Mouse (Mus musculus): ENCODE data around the gene Mcub.

Gene Mcub

DNA sequence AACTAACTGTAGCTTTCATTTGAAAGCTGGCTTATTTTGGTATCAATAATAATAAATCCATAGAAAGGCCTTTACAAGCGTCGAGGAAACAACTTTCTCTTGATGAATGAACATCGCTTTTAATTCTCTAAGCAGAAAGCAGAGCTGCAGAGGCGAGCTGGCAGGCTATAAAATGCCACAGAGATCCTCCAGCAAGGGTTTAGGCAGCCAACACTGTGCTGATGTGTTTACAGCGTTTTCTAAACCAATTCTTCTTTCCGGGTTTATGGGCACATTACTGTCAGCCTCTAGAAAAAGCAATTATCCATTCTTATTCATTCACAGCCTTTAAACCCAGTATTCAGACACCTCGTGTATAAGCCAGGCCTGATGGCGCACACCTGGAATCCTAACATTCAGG is 7.5 kb downstream of the Mcub start:
- in situ Hi-C loops (cut with MboI; ENCODE audit: unreplicated experiment in 2 of 2) = no loop called here

DNA sequence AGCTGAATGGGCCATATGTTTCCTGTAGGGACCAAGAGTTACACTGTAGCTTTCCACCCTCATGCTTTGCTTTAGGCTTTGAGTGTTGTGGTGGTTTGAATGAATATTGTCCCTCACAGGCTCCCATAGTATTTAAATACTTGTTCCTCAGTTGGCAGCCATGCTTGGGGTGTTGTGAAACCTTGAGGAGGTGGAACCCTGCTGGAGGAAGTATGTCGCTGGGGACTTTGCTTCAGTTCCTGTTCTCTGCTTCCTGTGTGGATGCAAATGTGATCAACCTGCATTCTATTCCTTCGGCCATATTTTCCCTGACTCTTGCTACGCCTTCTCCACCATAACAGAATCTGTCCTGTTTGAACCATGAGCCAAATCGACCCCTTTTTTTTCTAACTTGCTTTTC is 16.7 kb downstream of the Mcub start:
- in situ Hi-C loops (cut with MboI; ENCODE audit: unreplicated experiment in 2 of 2) = no loop called here

GRCm38 (mm10) chr3:129949158-129949773 is 20.7 kb downstream of the Mcub start:
- in situ Hi-C loops (cut with MboI; ENCODE audit: unreplicated experiment in 2 of 2) = no loop called here

- in situ Hi-C loops (cut with MboI; ENCODE audit: unreplicated experiment in 2 of 2) = no loop called here
Measured at GRCm38 (mm10) chr3:129948359-129948758, 21.6 kb downstream of the Mcub start.

DNA sequence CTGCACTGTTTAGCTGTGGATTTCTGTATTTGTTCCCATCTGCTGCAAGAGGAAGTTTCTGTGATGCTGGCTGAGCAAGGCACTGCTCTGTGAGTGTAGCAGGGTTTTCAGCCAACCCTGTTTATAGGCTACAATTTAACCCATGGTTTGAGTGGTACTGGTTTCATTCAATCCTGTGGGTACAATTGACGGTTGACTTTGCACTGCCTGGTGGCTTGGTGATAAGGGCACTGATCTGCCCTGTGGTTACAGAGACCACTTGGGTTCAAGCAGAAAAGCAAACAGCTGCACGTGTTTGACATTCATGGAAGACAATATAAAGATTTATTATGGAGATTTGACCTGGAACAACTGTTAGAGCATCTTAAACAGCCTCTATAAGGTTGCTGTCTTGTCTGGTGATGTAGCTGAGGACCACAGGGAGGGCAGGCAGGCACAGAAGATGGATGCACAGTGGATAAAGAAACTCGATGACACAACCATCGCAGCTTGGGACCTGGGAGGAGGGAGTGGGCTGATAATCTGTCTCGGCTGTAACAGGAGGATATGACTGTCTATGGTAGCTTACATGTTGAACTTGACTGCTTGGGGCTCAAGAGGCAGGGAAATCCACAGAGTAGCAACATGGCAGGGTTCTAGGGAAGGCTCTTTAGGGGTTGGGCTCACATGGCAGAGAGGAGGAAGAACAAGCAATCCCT is 23.6 kb downstream of the Mcub start:
- in situ Hi-C loops (cut with MboI; ENCODE audit: unreplicated experiment in 2 of 2) = no loop called here

DNA sequence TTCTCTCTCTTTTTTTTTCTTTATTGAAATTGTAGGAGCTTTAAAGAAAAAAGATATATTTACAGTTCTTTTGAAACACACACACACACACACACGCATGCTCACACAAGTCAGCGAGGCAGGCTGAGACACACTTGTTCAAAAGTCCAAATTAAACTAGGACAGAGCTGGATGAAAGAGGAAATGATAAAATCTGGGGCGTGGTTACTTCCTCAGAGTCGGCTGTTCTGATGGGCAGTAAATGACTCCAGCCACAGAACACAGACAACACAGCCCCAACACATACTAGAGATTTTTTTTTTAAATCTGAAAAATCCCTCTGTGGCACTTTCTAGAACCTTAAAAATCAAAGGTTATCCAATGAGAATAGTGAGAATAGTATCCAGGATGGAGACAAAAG is 26.2 kb downstream of the Mcub start:
- in situ Hi-C loops (cut with MboI; ENCODE audit: unreplicated experiment in 2 of 2) = no loop called here

- in situ Hi-C loops (cut with MboI; ENCODE audit: unreplicated experiment in 2 of 2) = no loop called here
Measured at GRCm38 (mm10) chr3:129941291-129941690, 28.7 kb downstream of the Mcub start.

GRCm38 (mm10) chr3:129940780-129941179 is 29.2 kb downstream of the Mcub start:
- in situ Hi-C loops (cut with MboI; ENCODE audit: unreplicated experiment in 2 of 2) = no loop called here

DNA sequence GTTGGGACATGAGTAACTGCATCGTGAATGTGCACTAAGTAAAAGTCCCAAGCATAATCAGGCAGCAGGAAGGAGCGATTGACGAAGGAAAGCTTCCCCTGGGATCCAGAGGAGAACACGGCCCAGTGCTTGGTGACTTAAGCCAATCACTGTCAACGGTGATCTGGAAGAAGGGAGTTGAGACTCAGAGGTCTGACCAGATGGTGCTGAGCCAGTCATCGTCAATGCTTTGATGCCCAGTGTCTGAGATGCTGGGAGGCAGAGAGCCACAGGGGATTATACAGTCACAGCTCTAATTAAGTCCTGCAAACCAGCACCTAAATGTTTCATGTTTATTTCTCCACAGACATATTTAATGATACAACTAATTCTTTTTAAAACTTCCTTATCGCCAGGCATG is 30.9 kb downstream of the Mcub start:
- in situ Hi-C loops (cut with MboI; ENCODE audit: unreplicated experiment in 2 of 2) = no loop called here

GRCm38 (mm10) chr3:129937848-129938247 is 32.2 kb downstream of the Mcub start:
- in situ Hi-C loops (cut with MboI; ENCODE audit: unreplicated experiment in 2 of 2) = no loop called here

DNA sequence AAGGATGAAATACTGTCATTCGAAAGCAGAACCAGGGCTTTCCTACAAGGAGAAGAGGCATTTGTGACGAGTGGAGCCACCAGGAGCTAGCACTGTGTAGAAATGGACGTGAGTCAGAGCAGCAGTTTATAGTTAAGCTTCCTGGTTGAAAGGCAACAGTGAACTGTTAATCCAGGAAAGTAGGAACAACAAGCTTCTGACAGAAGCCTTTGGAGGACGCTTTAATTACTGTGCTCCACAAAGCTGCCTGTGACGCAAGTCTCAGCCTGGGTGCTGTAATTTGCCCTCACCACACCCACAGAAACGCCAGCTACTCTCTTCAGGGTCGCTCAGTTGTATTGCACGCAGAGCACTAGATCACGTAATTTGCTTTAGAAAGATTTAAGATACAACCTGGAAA is 33.4 kb downstream of the Mcub start:
- in situ Hi-C loops (cut with MboI; ENCODE audit: unreplicated experiment in 2 of 2) = no loop called here

DNA sequence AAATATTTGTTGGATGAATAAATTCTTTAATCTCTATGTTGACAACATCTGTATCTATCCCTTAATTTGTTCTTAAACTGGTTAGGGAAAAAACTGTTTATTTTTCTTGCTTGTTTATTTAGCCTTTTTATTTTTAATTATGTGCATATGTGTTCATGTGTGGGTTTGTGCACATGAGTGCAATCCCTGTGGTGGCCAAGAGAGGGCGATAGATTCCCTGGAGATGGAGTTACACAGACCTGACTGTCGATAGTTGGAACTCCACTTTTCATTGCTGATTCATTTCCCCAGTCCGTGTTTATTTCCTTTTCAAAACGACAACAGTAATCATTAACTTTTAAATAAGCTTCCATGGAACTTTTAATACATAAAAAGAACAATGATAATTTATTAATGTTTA is 37.6 kb downstream of the Mcub start:
- in situ Hi-C loops (cut with MboI; ENCODE audit: unreplicated experiment in 2 of 2) = no loop called here

GRCm38 (mm10) chr3:129930213-129930778 is 39.7 kb downstream of the Mcub start:
- in situ Hi-C loops (cut with MboI; ENCODE audit: unreplicated experiment in 2 of 2) = no loop called here

DNA sequence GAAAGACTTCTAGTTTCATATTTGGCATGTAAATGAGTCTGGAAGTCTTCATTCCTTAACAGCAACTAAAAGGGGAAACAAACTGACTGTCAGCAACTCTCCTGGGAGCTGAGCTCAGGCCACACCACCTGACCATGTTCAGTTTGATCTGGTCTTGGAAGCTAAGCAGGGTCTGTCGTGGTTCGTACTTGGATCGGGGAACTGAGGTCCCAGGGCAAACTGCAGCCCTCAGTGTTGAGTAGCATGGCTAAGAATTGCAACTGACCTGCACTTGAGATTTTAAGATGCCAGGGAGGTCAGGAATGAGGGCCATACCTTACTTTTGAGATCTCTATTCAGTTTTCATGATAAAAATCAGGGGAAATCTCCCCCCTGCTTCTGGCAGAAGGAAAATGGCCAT is 44.1 kb downstream of the Mcub start:
- in situ Hi-C loops (cut with MboI; ENCODE audit: unreplicated experiment in 2 of 2) = no loop called here

- in situ Hi-C loops (cut with MboI; ENCODE audit: unreplicated experiment in 2 of 2) = loop anchor here in 1 of 2 experiments (25.0 kb wide), 1 partner anchor 764 kb away; no protein-coding TSS in a partner anchor
Measured at GRCm38 (mm10) chr3:129923581-129923980, 46.4 kb downstream of the Mcub start.

GRCm38 (mm10) chr3:129918434-129918833 is 51.6 kb downstream of the Mcub start:
- in situ Hi-C loops (cut with MboI; ENCODE audit: unreplicated experiment in 2 of 2) = loop anchor here (5.0 to 25.0 kb wide), 2 partner anchors 159 to 769 kb away; no protein-coding TSS in a partner anchor

- in situ Hi-C loops (cut with MboI; ENCODE audit: unreplicated experiment in 2 of 2) = loop anchor here (5.0 to 25.0 kb wide), 2 partner anchors 160 to 770 kb away; no protein-coding TSS in a partner anchor
Measured at GRCm38 (mm10) chr3:129917424-129917823, 52.6 kb downstream of the Mcub start.

DNA sequence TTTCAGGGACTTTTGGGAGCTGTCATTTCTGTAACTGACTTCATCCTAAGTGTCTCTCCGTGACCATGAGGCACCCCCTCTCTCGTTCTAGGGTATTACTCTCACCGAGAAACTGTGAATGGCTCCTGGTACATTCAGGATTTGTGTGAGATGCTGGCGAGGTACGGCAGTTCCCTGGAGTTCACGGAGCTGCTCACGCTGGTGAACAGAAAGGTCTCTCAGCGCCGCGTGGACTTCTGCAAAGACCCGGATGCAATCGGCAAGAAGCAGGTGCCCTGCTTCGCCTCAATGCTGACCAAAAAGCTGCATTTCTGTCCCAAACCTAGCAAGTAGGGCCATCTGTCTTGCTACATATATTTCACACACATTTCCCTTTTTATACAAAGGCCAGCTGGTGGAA is 56.8 kb downstream of the Mcub start:
- in situ Hi-C loops (cut with MboI; ENCODE audit: unreplicated experiment in 2 of 2) = loop anchor here in 1 of 2 experiments (25.0 kb wide), 1 partner anchor 774 kb away; no protein-coding TSS in a partner anchor

GRCm38 (mm10) chr3:129912025-129912424 is 58.0 kb downstream of the Mcub start:
- in situ Hi-C loops (cut with MboI; ENCODE audit: unreplicated experiment in 2 of 2) = loop anchor here in 1 of 2 experiments (25.0 kb wide), 1 partner anchor 775 kb away; no protein-coding TSS in a partner anchor

DNA sequence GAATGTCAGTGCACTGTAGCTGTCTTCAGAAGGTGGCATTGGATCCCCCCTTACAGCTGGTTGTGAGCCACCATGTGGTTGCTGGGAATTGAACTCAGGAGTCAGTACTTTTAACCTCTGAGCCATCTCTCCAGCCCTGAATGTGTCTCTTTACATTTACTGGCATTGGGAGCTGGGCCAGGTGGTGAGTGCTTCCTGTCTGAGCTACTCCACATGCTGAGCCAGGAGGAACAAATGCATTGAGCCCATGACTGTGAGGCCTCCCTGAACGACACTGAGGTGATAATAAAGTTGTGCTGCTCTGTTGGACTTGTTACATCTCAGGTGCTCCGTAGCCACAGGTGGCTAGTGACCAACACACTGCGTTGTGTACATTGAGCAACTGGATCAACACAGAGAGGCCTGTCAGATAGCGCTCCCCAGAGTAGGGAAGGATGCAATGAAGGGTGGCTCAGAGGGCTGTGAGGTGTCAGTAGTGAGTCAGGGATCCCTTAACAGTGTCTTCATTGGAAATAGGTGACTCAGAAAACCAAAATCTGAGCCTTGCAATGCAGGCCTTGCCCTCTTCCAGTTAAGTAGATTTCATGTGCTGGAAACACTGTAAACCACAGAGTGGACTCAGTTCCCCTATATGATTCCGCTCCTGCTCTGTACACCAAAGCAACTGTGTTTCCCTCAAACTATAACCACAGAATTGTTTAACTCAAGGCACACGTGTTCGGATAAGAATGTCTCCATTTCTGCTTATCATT is 65.4 kb downstream of the Mcub start:
- in situ Hi-C loops (cut with MboI; ENCODE audit: unreplicated experiment in 2 of 2) = loop anchor here in 1 of 2 experiments (25.0 kb wide), 1 partner anchor 783 kb away; no protein-coding TSS in a partner anchor

GRCm38 (mm10) chr3:129903866-129904265 is 66.1 kb downstream of the Mcub start:
- in situ Hi-C loops (cut with MboI; ENCODE audit: unreplicated experiment in 2 of 2) = loop anchor here in 1 of 2 experiments (25.0 kb wide), 1 partner anchor 783 kb away; no protein-coding TSS in a partner anchor
